Mouse (Mus musculus): ENCODE data around the gene Fam160b1.

DNA sequence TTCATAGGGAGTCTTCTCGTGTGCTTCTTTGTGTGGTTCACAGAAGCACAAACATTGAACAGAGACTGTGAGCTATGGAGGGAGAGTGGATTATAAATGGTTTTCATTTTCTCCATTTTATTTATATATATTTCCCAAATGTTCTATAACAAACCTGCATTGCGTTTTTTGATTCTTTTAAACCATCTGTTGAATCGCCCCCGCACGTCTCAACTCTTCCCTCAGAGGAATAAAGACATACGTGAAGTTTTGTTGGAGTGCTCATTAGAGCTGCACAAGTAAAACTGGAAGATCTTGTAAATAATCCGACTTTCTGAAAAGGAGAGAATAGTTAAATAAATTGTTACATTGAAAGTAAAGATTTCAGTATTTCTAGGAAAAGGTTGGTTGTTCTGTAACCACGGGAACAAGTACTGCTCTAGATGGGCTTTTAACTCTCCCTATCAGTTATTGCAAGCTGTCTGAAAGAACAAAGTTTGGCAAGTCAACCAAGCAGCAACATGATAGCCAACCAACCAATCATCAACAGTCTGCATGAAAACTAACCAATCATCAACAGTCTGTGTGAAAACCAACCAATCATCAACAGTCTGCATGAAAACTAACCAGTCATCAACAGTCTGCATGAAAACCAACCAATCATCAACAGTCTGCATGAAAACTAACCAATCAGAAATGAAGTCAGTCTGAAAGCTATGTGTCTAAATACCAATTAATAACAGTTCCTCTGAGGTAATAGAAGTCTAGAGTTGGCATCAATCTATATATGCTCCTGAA, 54.7 kb downstream of the Fam160b1 start:
- TF ChIP-seq POLR2A (IDR thresholded peaks at IDR 0.05; ENCODE audit: low read depth, low read length) (no peak), CTCF (conservative IDR thresholded peaks at IDR 0.05; ENCODE audit: insufficient read depth, insufficient read length, low read depth, low read length) (no peak)
